Mouse (Mus musculus) olfactory bulb, adult 2 months (tissue): ENCODE data around the gene Cmya5. TPM values are rescaled to one million over a fixed set of nuclear protein-coding genes. Genes with fewer than 3 reads are reported as not detected.

Source experiments
- H3K27ac ChIP-seq: fragments of 200-500 bp; 2 replicates; pipeline ENCODE4 v1.5.1; 2012; ENCODE audit warnings: low read depth, low read length; ENCODE audit not compliant: insufficient read depth
- H3K4me1 ChIP-seq: fragments of 200-500 bp; 2 replicates; pipeline ENCODE4 v1.6.1; 2012; ENCODE audit warnings: low read length; ENCODE audit not compliant: control insufficient read depth, insufficient read depth
- H3K4me3 ChIP-seq: fragments of 200-500 bp; 2 replicates; pipeline ENCODE4 v1.5.1; 2012; ENCODE audit warnings: mild to moderate bottlenecking, low read depth, low read length, moderate library complexity; ENCODE audit not compliant: insufficient read depth
- CTCF ChIP-seq: fragments of 200-500 bp; IDR thresholded peaks from 2 replicates; pipeline ENCODE4 v1.5.1; 2012; ENCODE audit warnings: low read depth, mild to moderate bottlenecking, low read length, moderate library complexity; ENCODE audit not compliant: insufficient read depth
- POLR2A ChIP-seq: fragments of 200-500 bp; IDR thresholded peaks from 2 replicates; pipeline ENCODE4 v1.6.1; 2012; ENCODE audit warnings: mild to moderate bottlenecking, low read depth, low read length, moderate library complexity; ENCODE audit not compliant: insufficient read depth
- WGBS: fragments of 180-500 bp; shearing (Covaris S2); methylation state at CpG from one replicate; pipeline ENCODE4 v1.1.7; 2018; 5-methylcytosine and 5-hydroxymethylcytosine counted together
- polyA plus RNA-seq: library from polyadenylated mRNA; stranded (reverse); fragments of >200 nt; gene quantifications from 2 replicates; pipeline ENCODE4 v1.2.4, GENCODE M21; 2012; ENCODE audit warnings: low replicate concordance; ENCODE audit not compliant: missing spikeins, insufficient read depth, insufficient read length

Cmya5 gene
- polyA plus RNA-seq, 1 experiment = not detected

GRCm38 (mm10) chr13:93130674-93131073, 13.8 kb downstream of the Cmya5 start:
- 85% methylated on average over 3 of the region's 3 CpGs for WGBS
- no peak for TF ChIP-seq CTCF
- TF ChIP-seq POLR2A = no peak

GRCm38 (mm10) chr13:93128961-93129360, 15.6 kb downstream of the Cmya5 start:
- no peak overlapping the region for H3K27ac ChIP-seq
- no peak for TF ChIP-seq CTCF
- no peak for TF ChIP-seq POLR2A
- 0 out of 2 replicates have a peak, but pooled peaks cover 2% of the 10 kb centered on the region for H3K4me1 ChIP-seq
- WGBS = 81% methylated on average over 5 of the region's 5 CpGs
- H3K4me3 ChIP-seq = no peak overlapping the region

More at GRCm38 (mm10) chr13:93130674-93131073, 13.8 kb downstream of the Cmya5 start:
- 0 out of 2 replicates have a peak, but pooled peaks cover 2% of the 10 kb centered on the region for H3K4me1 ChIP-seq
- H3K27ac ChIP-seq = no peak overlapping the region
- no peak overlapping the region for H3K4me3 ChIP-seq

GRCm38 (mm10) chr13:93128111-93128860, 16.2 kb downstream of the Cmya5 start:
- no peak overlapping the region for H3K4me3 ChIP-seq
- 73% methylated on average over 8 of the region's 8 CpGs for WGBS
- H3K27ac ChIP-seq = no peak overlapping the region
- 0 out of 2 replicates have a peak, but pooled peaks cover 2% of the 10 kb centered on the region for H3K4me1 ChIP-seq
- TF ChIP-seq POLR2A (no peak), CTCF (no peak)

- TF ChIP-seq CTCF (no peak), POLR2A (no peak)
- no peak overlapping the region for H3K4me3 ChIP-seq
- H3K4me1 ChIP-seq = no peaks in the 10 kb centered on the region
- no peak overlapping the region for H3K27ac ChIP-seq
- WGBS = 96% methylated on average over 9 of the region's 9 CpGs
Measured at GRCm38 (mm10) chr13:93122321-93122720, 22.2 kb downstream of the Cmya5 start.

GRCm38 (mm10) chr13:93117241-93117640, 27.3 kb downstream of the Cmya5 start:
- TF ChIP-seq CTCF (no peak), POLR2A (no peak)
- 47% methylated on average over 7 of the region's 7 CpGs for WGBS

GRCm38 (mm10) chr13:93102340-93103090, 42.0 kb downstream of the Cmya5 start:
- TF ChIP-seq POLR2A (no peak), CTCF (no peak)
- WGBS = 75% methylated on average over 4 of the region's 4 CpGs
- H3K4me3 ChIP-seq = no peak overlapping the region

More at GRCm38 (mm10) chr13:93117241-93117640, 27.3 kb downstream of the Cmya5 start:
- H3K4me1 ChIP-seq = no peaks in the 10 kb centered on the region
- H3K4me3 ChIP-seq = no peak overlapping the region
- no peak overlapping the region for H3K27ac ChIP-seq

GRCm38 (mm10) chr13:93098596-93098995, 45.9 kb downstream of the Cmya5 start:
- H3K27ac ChIP-seq = no peak overlapping the region
- WGBS = 91% methylated on average over 3 of the region's 3 CpGs
- TF ChIP-seq POLR2A = no peak
- TF ChIP-seq CTCF = no peak
- H3K4me3 ChIP-seq = no peak overlapping the region
- H3K4me1 ChIP-seq = no peaks in the 10 kb centered on the region

More at GRCm38 (mm10) chr13:93102340-93103090, 42.0 kb downstream of the Cmya5 start:
- no peaks in the 10 kb centered on the region for H3K4me1 ChIP-seq
- no peak overlapping the region for H3K27ac ChIP-seq

- Histone ChIP-seq H3K4me3 (no peak overlapping the region), H3K27ac (no peak overlapping the region), H3K4me1 (no peaks in the 10 kb centered on the region)
- TF ChIP-seq CTCF (no peak), POLR2A (no peak)
- WGBS = 99% methylated on average over 6 of the region's 6 CpGs
Measured at GRCm38 (mm10) chr13:93096643-93097042, 47.9 kb downstream of the Cmya5 start.
